Mouse (Mus musculus): ENCODE results near the gene Espnl. TPM values are rescaled to one million over a fixed set of nuclear protein-coding genes. Genes with fewer than 3 reads are reported as not detected.

Gene Espnl
- polyA plus RNA-seq (2017; shearing (Covaris generic)) = 0.23 TPM

GRCm38 (mm10) chr1:91321760-91322438 is at the start of gene Espnl:
Gene Espnl, plus strand, starts transcription at chr1:91322075.

DNA sequence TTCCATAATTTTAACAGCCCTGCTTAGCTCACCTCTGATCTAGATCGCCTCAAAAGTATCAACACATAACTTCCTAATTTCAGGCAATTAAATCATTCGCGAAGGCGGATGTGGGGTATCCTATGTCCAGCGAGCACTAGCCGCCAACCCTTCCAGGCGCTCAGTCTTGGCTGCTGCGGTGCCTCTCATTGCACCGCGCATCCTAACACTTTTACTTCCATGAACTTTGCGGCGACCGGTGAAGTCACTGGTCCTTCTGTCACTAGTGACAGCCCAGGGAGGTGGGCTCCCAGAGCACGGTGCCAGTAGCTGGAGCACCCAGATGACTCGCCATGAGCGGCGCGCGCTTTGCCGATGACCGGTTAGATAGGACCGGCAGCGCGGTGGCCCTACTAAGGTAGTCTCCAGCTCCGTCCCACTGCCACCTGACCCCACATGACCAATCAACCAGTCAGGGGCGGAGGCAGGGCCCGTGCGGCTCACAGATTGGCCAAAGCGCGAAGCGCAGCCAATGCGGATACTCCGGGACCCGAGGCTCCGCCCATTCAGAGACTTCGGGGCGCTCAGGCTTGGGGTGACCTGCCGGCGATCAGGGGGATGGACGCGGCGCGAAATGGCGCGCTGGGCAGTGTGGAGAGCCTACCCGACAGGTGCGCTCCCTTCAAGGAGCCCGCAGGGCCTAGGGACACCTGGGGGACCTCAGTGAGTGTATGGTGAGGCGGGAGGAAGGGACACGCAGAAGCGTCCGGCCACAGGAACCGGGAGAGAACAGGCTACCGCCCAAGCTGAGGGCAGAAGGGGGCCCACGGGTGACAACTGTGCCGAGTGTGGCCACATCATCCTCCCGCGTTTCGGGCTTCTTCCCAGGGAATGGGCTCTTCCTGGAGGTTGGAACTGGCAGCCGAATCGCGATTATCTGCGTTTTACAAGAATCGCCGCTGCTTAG is 23.8 kb upstream of the Espnl start, which contains the start of gene Scly:
Scly (plus strand) TSS at position 540 of the 946 bp plus-strand sequence.

GRCm38 (mm10) chr1:91350841-91351240 is 29.0 kb downstream of the Espnl start, which contains the start of gene Klhl30:
Gene Klhl30, plus strand, starts transcription at chr1:91351016.

GRCm38 (mm10) chr1:91366215-91367108 is 44.6 kb downstream of the Espnl start, which contains the start of gene Erfe:
Gene Erfe, plus strand, starts transcription at chr1:91366430.

Other genes with a start within 250 kb of the Espnl start
- 0.21 TPM for gene Rbm44, start 177.0 kb upstream of the Espnl start, polyA plus RNA-seq (2017; shearing (Covaris generic))
- gene Ramp1, start 142.3 kb upstream of the Espnl start, polyA plus RNA-seq (2017; shearing (Covaris generic)) = 1.2 TPM
- gene Ube2f, start 71.8 kb upstream of the Espnl start, polyA plus RNA-seq (2017; shearing (Covaris generic)) = 50.3 TPM
- gene Scly, start 23.7 kb upstream of the Espnl start, polyA plus RNA-seq (2017; shearing (Covaris generic)) = 16.6 TPM
- gene Klhl30, start 28.9 kb downstream of the Espnl start, polyA plus RNA-seq (2017; shearing (Covaris generic)) = 0.28 TPM
- gene Erfe, start 44.4 kb downstream of the Espnl start, polyA plus RNA-seq (2017; shearing (Covaris generic)) = not detected
- gene Ilkap, start 76.7 kb downstream of the Espnl start, polyA plus RNA-seq (2017; shearing (Covaris generic)) = 101 TPM
- gene Hes6, start 92.0 kb downstream of the Espnl start, polyA plus RNA-seq (2017; shearing (Covaris generic)) = 17.5 TPM
- gene Per2, start 137.2 kb downstream of the Espnl start, polyA plus RNA-seq (2017; shearing (Covaris generic)) = 7.2 TPM
- gene Traf3ip1, start 172.6 kb downstream of the Espnl start, polyA plus RNA-seq (2017; shearing (Covaris generic)) = 4.6 TPM
- 6.2 TPM for gene Asb1, start 218.5 kb downstream of the Espnl start, polyA plus RNA-seq (2017; shearing (Covaris generic))